Mouse (Mus musculus) embryonic facial prominence, embryonic 14.5 days (tissue): ENCODE data around the gene Anapc16. TPM values are rescaled to one million over a fixed set of nuclear protein-coding genes. Genes with fewer than 3 reads are reported as not detected.
A peak's percentile ranks its signal among the peaks of the same experiment; 100 is the strongest.

Source experiments
- ATAC-seq: fragments of 200-750 bp; cut with Nextera tagmentation; 2 replicates; pipeline ENCODE4 v1.8.0; 2017; ENCODE audit warnings: low read depth, moderate number of reproducible peaks, moderate TSS enrichment
- DNase-seq: peaks from one replicate; pipeline ENCODE4 v3.0.0-alpha.2; 2015; ENCODE audit warnings: low spot score
- H3K27ac ChIP-seq: fragments of 300-500 bp; sonication (generic); replicated peaks from 2 replicates; pipeline ENCODE4 v1.5.1; 2014; ENCODE audit warnings: low read depth, mild to moderate bottlenecking, low read length, moderate library complexity
- H3K27me3 ChIP-seq: fragments of 300-500 bp; sonication (generic); replicated peaks from 2 replicates; pipeline ENCODE4 v1.6.1; 2014; ENCODE audit warnings: low read length; ENCODE audit not compliant: control insufficient read depth, insufficient read depth
- H3K36me3 ChIP-seq: fragments of 300-500 bp; sonication (generic); 2 replicates; pipeline ENCODE4 v1.6.1; 2014; ENCODE audit warnings: low read length, mixed read lengths; ENCODE audit not compliant: control insufficient read depth, insufficient read depth
- H3K4me1 ChIP-seq: fragments of 300-500 bp; sonication (generic); 2 replicates; pipeline ENCODE4 v1.6.1; 2014; ENCODE audit warnings: antibody characterized with exemption, low read length; ENCODE audit not compliant: control insufficient read depth, insufficient read depth
- H3K4me2 ChIP-seq: fragments of 300-500 bp; sonication (generic); 2 replicates; pipeline ENCODE4 v1.6.1; 2014; ENCODE audit warnings: low read depth, mild to moderate bottlenecking, low read length, moderate library complexity, mixed read lengths
- H3K4me3 ChIP-seq: fragments of 300-500 bp; sonication (generic); 2 replicates; pipeline ENCODE4 v1.5.1; 2014; ENCODE audit warnings: low read depth, mild to moderate bottlenecking, low read length
- H3K9ac ChIP-seq: fragments of 300-500 bp; sonication (generic); 2 replicates; pipeline ENCODE4 v1.6.1; 2014; ENCODE audit warnings: low read depth, mild to moderate bottlenecking, low read length, moderate library complexity, mixed read lengths
- H3K9me3 ChIP-seq: fragments of 300-500 bp; sonication (generic); 2 replicates; pipeline ENCODE4 v1.6.1; 2016; ENCODE audit warnings: low read length; ENCODE audit not compliant: control insufficient read depth
- WGBS: fragments of 180-500 bp; shearing (Covaris S2); extraction: QIAGEN DNeasy Blood & Tissue Kit; methylation state at CpG from one replicate; pipeline ENCODE4 v1.1.7; 2014; 5-methylcytosine and 5-hydroxymethylcytosine counted together
- polyA plus RNA-seq: library from polyadenylated mRNA; unstranded; fragments of >200 nt; fragmentation: Nextera tagmentation; extraction: Ambion mirVana; gene quantifications from 2 replicates; pipeline ENCODE4 v1.2.1, GENCODE M21; 2014

The Anapc16 gene
- polyA plus RNA-seq: 96.2 and 101 TPM in 2 replicates

GRCm38 (mm10) chr10:60002673-60003212 is at the start of gene Anapc16, which contains the start of gene Ascc1:
Gene Anapc16 (minus strand): TSS chr10:60003135.
Gene Ascc1 (plus strand): TSS chr10:60002805.
- Histone ChIP-seq H3K4me3 (peak within 1 kb of the TSS; percentile 76), H3K27me3 (no peaks in the 10 kb centered on the region), H3K9ac (peak within 1 kb of the TSS; percentile 77), H3K4me2 (peak within 1 kb of the TSS; percentile 71), H3K27ac (peak within 1 kb of the TSS; percentile 96), H3K36me3 (peaks cover 16% of the 10 kb centered on the region; the same call in 1 of the 2 replicates), H3K4me1 (peaks cover 12% of the 10 kb centered on the region), H3K9me3 (no peaks in the 10 kb centered on the region)
- ATAC-seq (peak; percentile 97), DNase-seq (peak; percentile 98)
- WGBS: 1% methylated on average over 33 of the region's 51 CpGs

GRCm38 (mm10) chr10:60050581-60050980 is 47.6 kb upstream of the Anapc16 start:
- Histone ChIP-seq H3K4me1 (no peaks in the 10 kb centered on the region), H3K9ac (no peak overlapping the region), H3K4me3 (no peak overlapping the region), H3K36me3 (peaks cover 13% of the 10 kb centered on the region), H3K9me3 (no peaks in the 10 kb centered on the region), H3K27ac (no peak overlapping the region), H3K4me2 (no peak overlapping the region), H3K27me3 (no peaks in the 10 kb centered on the region)
- WGBS: 98% methylated on average over 10 of the region's 10 CpGs
- DNase-seq (no peak), ATAC-seq (no peak)

DNA sequence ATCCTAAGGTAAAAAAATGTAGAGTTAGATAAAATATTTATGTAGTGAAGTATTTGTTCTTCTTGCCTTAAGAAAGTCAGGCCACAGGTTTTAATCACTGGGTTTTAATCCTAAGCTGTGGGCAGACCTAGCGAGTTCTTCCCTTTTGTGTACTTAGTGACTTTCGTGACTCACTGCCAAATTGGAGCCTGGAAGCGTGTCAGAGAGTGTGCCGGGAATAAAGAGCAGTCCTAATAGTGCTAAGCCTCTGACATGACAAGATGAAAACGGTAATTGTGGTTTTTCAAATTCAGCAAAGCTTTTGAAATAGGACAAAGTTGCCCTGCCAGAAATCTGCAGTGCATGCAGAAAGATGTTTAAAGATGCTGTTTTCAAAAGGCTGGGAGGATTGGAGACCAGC is 43.8 kb upstream of the Anapc16 start:
- H3K27me3 ChIP-seq: no peaks in the 10 kb centered on the region
- peak; percentile 71 for DNase-seq
- no peak overlapping the region for H3K27ac ChIP-seq
- H3K9me3 ChIP-seq: no peaks in the 10 kb centered on the region
- H3K36me3 ChIP-seq: peaks cover 13% of the 10 kb centered on the region
- H3K4me1 ChIP-seq: no peaks in the 10 kb centered on the region
- no peak overlapping the region for H3K4me3 ChIP-seq
- H3K9ac ChIP-seq: no peak overlapping the region
- ATAC-seq: no peak
- 45% methylated on average over 5 of the region's 5 CpGs for WGBS
- H3K4me2 ChIP-seq: no peak overlapping the region

- 74% methylated on average over 8 of the region's 8 CpGs for WGBS
Measured at GRCm38 (mm10) chr10:60042350-60042922, 39.5 kb upstream of the Anapc16 start.

GRCm38 (mm10) chr10:60035744-60036143 is 32.8 kb upstream of the Anapc16 start:
- no peak for ATAC-seq
- 64% methylated on average over 4 of the region's 4 CpGs for WGBS

More at GRCm38 (mm10) chr10:60042350-60042922, 39.5 kb upstream of the Anapc16 start:
- H3K36me3 ChIP-seq: no peaks in the 10 kb centered on the region
- DNase-seq (no peak), ATAC-seq (no peak)
- no peak overlapping the region for H3K4me3 ChIP-seq
- H3K27ac ChIP-seq: no peak overlapping the region
- H3K9me3 ChIP-seq: no peaks in the 10 kb centered on the region
- H3K4me2 ChIP-seq: no peak overlapping the region
- H3K9ac ChIP-seq: no peak overlapping the region
- H3K4me1 ChIP-seq: no peaks in the 10 kb centered on the region
- no peaks in the 10 kb centered on the region for H3K27me3 ChIP-seq

DNA sequence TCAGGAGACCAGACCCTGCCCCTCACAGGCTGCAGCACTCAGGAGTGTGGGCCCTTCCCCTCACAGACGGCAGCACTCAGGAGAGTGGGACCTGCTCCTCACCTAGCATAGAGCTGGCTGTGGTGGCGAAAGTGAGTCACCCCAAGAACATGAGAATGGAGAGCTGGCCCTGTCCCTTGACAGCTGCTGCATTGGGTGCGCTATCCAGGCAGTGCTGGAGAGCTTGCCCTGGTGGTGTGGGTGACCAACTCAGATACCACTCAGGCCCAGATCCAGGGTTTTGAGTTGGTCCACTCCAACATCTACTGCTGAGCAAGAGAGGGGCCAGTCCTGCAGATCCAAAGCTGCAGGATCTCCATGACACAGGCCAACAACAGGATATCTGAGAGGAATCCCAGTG is 31.7 kb upstream of the Anapc16 start:
- Histone ChIP-seq H3K4me2 (no peak overlapping the region), H3K4me3 (no peak overlapping the region), H3K9me3 (no peaks in the 10 kb centered on the region), H3K36me3 (no peaks in the 10 kb centered on the region), H3K27me3 (no peaks in the 10 kb centered on the region), H3K27ac (no peak overlapping the region), H3K9ac (no peak overlapping the region), H3K4me1 (no peaks in the 10 kb centered on the region)
- DNase-seq (no peak), ATAC-seq (no peak)
- WGBS: 86% methylated on average over 3 of the region's 3 CpGs

More at GRCm38 (mm10) chr10:60035744-60036143, 32.8 kb upstream of the Anapc16 start:
- no peaks in the 10 kb centered on the region for H3K27me3 ChIP-seq
- DNase-seq: no peak
- H3K36me3 ChIP-seq: no peaks in the 10 kb centered on the region
- no peak overlapping the region for H3K4me2 ChIP-seq
- H3K4me1 ChIP-seq: no peaks in the 10 kb centered on the region
- H3K9me3 ChIP-seq: no peaks in the 10 kb centered on the region
- H3K27ac ChIP-seq: no peak overlapping the region
- H3K4me3 ChIP-seq: no peak overlapping the region
- H3K9ac ChIP-seq: no peak overlapping the region

DNA sequence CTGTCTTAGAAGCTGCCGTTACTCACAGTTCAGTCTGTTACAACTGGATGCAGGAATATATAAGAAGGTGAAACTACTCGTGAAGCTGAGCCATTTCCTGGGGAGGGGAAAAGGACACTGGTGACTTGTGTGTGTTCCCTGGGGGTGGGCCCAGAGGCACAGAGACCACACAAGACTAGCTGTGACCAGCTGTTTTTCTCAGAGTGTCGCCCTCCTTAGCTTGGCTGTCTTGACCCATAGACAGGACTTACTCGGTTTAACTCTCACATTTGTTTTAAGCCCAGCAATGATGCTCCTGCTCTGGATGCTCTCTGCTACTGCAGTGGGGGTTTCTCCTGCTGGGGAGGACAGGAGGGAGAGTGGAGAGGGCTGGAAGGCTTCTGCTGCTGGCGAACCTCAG is 30.1 kb upstream of the Anapc16 start:
- H3K4me1 ChIP-seq: 0 out of 2 replicates have a peak, but pooled peaks cover 4% of the 10 kb centered on the region
- no peak overlapping the region for H3K9ac ChIP-seq
- H3K27ac ChIP-seq: no peak overlapping the region
- H3K9me3 ChIP-seq: no peaks in the 10 kb centered on the region
- no peaks in the 10 kb centered on the region for H3K36me3 ChIP-seq
- DNase-seq (no peak), ATAC-seq (no peak)
- H3K27me3 ChIP-seq: no peaks in the 10 kb centered on the region
- no peak overlapping the region for H3K4me2 ChIP-seq
- WGBS: 24% methylated on average over 5 of the region's 5 CpGs
- H3K4me3 ChIP-seq: no peak overlapping the region

DNA sequence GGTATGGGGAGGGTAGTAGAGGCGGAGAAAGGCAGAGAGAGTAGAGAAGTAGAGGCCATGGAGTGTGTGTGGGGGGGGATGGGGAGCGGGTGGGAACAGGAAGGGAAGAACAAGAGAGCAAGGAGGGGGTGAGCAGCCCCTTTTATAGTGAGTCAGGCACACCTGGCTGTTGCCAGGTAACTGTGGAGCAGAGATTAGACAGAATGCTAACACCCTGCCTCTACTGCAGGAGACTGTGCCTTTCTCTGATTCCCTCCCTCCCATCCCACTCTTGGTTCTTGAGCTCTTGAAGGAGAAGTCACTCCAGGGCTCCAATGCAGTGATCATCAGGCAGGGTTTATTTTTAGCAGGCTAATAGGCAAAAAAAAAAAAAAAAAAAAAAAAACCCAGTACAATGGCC is 29.7 kb upstream of the Anapc16 start:
- ATAC-seq (peak; percentile 51; the same call in 1 of the 2 replicates), DNase-seq (peak; percentile 7)

GRCm38 (mm10) chr10:60031985-60032384 is 29.1 kb upstream of the Anapc16 start:
- Histone ChIP-seq H3K4me2 (no peak overlapping the region), H3K36me3 (no peaks in the 10 kb centered on the region), H3K4me1 (0 out of 2 replicates have a peak, but pooled peaks cover 4% of the 10 kb centered on the region), H3K4me3 (no peak overlapping the region), H3K27me3 (no peaks in the 10 kb centered on the region), H3K27ac (no peak overlapping the region), H3K9me3 (no peaks in the 10 kb centered on the region), H3K9ac (no peak overlapping the region)
- WGBS: 67% methylated on average over 2 of the region's 2 CpGs
- DNase-seq (peak; percentile 27), ATAC-seq (peak; percentile 75)

More for the DNA sequence above, 29.7 kb upstream of the Anapc16 start:
- H3K4me3 ChIP-seq: no peak overlapping the region
- H3K4me2 ChIP-seq: no peak overlapping the region
- H3K9ac ChIP-seq: no peak overlapping the region
- no peaks in the 10 kb centered on the region for H3K27me3 ChIP-seq
- H3K9me3 ChIP-seq: no peaks in the 10 kb centered on the region
- H3K27ac ChIP-seq: no peak overlapping the region
- 0 out of 2 replicates have a peak, but pooled peaks cover 4% of the 10 kb centered on the region for H3K4me1 ChIP-seq
- 65% methylated on average over 2 of the region's 2 CpGs for WGBS
- no peaks in the 10 kb centered on the region for H3K36me3 ChIP-seq
